ENCODE assay signal across 17 mouse cellular contexts in genomic region chr19:47024954-47025353, GRCm38 (mm10). TPM values are rescaled to one million over a fixed set of nuclear protein-coding genes. Genes with fewer than 3 reads are reported as not detected.
DNase-seq lines count a peak whose midpoint lies in the region; ATAC-seq lines count a peak whose summit lies in the region.
"Had no signal": no experiment of that assay in that cellular context is flagged by ENCODE, and none has a peak within 500 bp of the region (broad histone marks: within the 10 kb centered on the region; RNA-seq: fewer than 3 reads in every experiment).

No protein-coding gene starts in this region.

- peak; percentile 60 to 65 for DNase-seq in adrenal gland, adult (ENCODE audit: inconsistent age in 2 of 2, low spot score in 1 of 2)
- DNase-seq in adrenal gland, postnatal 4 days (ENCODE audit: low spot score in 2 of 2): no peak
- peak; percentile 45 to 78 for DNase-seq in right cerebral cortex, postnatal 36 days (ENCODE audit: low spot score in 2 of 2)
- no peak for DNase-seq in right cerebral cortex, postnatal 25 days
- peak; percentile 37 to 82 for DNase-seq in left cerebral cortex, postnatal 25 days (ENCODE audit: low spot score in 2 of 2)
- DNase-seq in yolk sac, embryonic 10.5 days (ENCODE audit: low spot score): peak; percentile 23
- no peak for DNase-seq in layer of hippocampus, postnatal 36 days
- DNase-seq: cerebellum, adult 2 months; heart, adult 18-20 months; kidney, adult 18-20 months; spleen, adult 18-20 months had no signal

- H3K27ac ChIP-seq in hindbrain, embryonic 16.5 days (ENCODE audit: low read depth, low read length): no peak overlapping the region
- H3K27ac ChIP-seq: midbrain, embryonic 12.5 days; stomach, postnatal 0 days had no signal

- no peak for ATAC-seq in hindbrain, embryonic 16.5 days

- H3K36me3 ChIP-seq in hindbrain, embryonic 16.5 days (ENCODE audit: control insufficient read depth, insufficient read depth, low read length): peaks cover 45% of the 10 kb centered on the region

- H3K9ac ChIP-seq in hindbrain, embryonic 16.5 days (ENCODE audit: low read depth, low read length): no peak overlapping the region
- H3K9ac ChIP-seq: midbrain, embryonic 12.5 days had no signal

- intact Hi-C loops in left cerebral cortex, postnatal 25 days (cut with DNase I): no loop called here

- no peaks in the 10 kb centered on the region for H3K27me3 ChIP-seq in hindbrain, embryonic 16.5 days (replicated peaks; ENCODE audit: control insufficient read depth, insufficient read depth, low read length)
- H3K27me3 ChIP-seq: midbrain, embryonic 12.5 days had no signal

- H3K4me3 ChIP-seq in hindbrain, embryonic 16.5 days (ENCODE audit: low read length): no peak overlapping the region
- H3K4me3 ChIP-seq: midbrain, embryonic 12.5 days had no signal

- H3K4me2 ChIP-seq in hindbrain, embryonic 16.5 days (ENCODE audit: low read length): no peak overlapping the region
- H3K4me2 ChIP-seq: midbrain, embryonic 12.5 days had no signal

- H3K4me1 ChIP-seq in hindbrain, embryonic 16.5 days (ENCODE audit: control insufficient read depth, insufficient read depth, low read depth, low read length): peaks cover 2% of the 10 kb centered on the region
- H3K4me1 ChIP-seq: midbrain, embryonic 12.5 days had no signal

- 83% methylated on average over 10 of the region's 10 CpGs for WGBS in hindbrain, embryonic 16.5 days

- H3K9me3 ChIP-seq in hindbrain, embryonic 16.5 days (ENCODE audit: control insufficient read depth, low read length): no peaks in the 10 kb centered on the region
- H3K9me3 ChIP-seq: midbrain, embryonic 12.5 days had no signal

RNA-seq across cellular contexts. Expression of gene Nt5c2, which starts 10.0 kb away (rescaled TPM):
- 100 to 1,000 TPM; 106 to 107 TPM for total RNA-seq in adrenal gland, postnatal 4 days (2021)
- 10 to 100 TPM; 73.0 to 74.4 TPM for total RNA-seq in left cerebral cortex, postnatal 25 days (2021)
- 77.6 and 80.6 TPM in 2 replicates for polyA plus RNA-seq in hindbrain, embryonic 16.5 days (2015; fragmentation: Nextera tagmentation; extraction: Ambion mirVana)
- 10 to 100 TPM; 69.8 to 84.2 TPM for total RNA-seq in layer of hippocampus, postnatal 36 days (2021)

RNA-seq across cellular contexts. Expression of gene Ina, which starts 10.5 kb away (rescaled TPM):
- 10 to 100 TPM; 15.5 to 23.5 TPM for total RNA-seq in adrenal gland, postnatal 4 days (2021)
- 100 to 1,000 TPM; 208 to 211 TPM for total RNA-seq in left cerebral cortex, postnatal 25 days (2021)
- polyA plus RNA-seq in hindbrain, embryonic 16.5 days (2015; fragmentation: Nextera tagmentation; extraction: Ambion mirVana): 413 and 454 TPM in 2 replicates
- 100 to 1,000 TPM; 183 to 189 TPM for total RNA-seq in layer of hippocampus, postnatal 36 days (2021)
- total RNA-seq: gastrocnemius, adult 18-20 months; heart, adult 18-20 months; hematopoietic stem cell, adult 5-6 weeks; MEL had no signal

RNA-seq across cellular contexts. Expression of gene Pcgf6, which starts 25.8 kb away (rescaled TPM):
- total RNA-seq in adrenal gland, postnatal 4 days (2021): 10 to 100 TPM; 13.9 to 16.8 TPM
- total RNA-seq in left cerebral cortex, postnatal 25 days (2021): 10 to 100 TPM; 16.2 to 17.8 TPM
- 26.8 and 30.2 TPM in 2 replicates for polyA plus RNA-seq in hindbrain, embryonic 16.5 days (2015; fragmentation: Nextera tagmentation; extraction: Ambion mirVana)
- total RNA-seq in layer of hippocampus, postnatal 36 days (2021): 10 to 100 TPM; 21.3 to 24.6 TPM

RNA-seq across cellular contexts. Expression of gene Taf5, which starts 42.6 kb away (rescaled TPM):
- total RNA-seq in adrenal gland, postnatal 4 days (2021): 1 to 10 TPM; 5.1 to 5.6 TPM
- total RNA-seq in left cerebral cortex, postnatal 25 days (2021): 1 to 10 TPM; 6.6 to 6.7 TPM
- 4.4 and 4.9 TPM in 2 replicates for polyA plus RNA-seq in hindbrain, embryonic 16.5 days (2015; fragmentation: Nextera tagmentation; extraction: Ambion mirVana)
- 1 to 10 TPM; 5.6 to 6.5 TPM for total RNA-seq in layer of hippocampus, postnatal 36 days (2021)

Comparison
In these comparisons a context has a peak if more than half of its experiments do, and no peak if none do; other contexts are left out.
1. DNase-seq: peak in adrenal gland, adult (2 of 2), right cerebral cortex, postnatal 36 days (2 of 2), left cerebral cortex, postnatal 25 days (2 of 2) and yolk sac, embryonic 10.5 days (single experiment); none in adrenal gland, postnatal 4 days (0 of 2), right cerebral cortex, postnatal 25 days (single experiment) and layer of hippocampus, postnatal 36 days (0 of 2).
2. RNA of gene Ina, which starts 10.5 kb away (total RNA-seq): 208 to 211 TPM in left cerebral cortex, postnatal 25 days and 183 to 189 TPM in layer of hippocampus, postnatal 36 days; 15.5 to 23.5 TPM in adrenal gland, postnatal 4 days; every median in the first group is over 4 times any median in the second.